Mouse (Mus musculus) forelimb bud, embryonic 11.5 days (tissue): ENCODE results near the gene Nr1h2.

Source experiments
- DNase-seq: peaks from one replicate; pipeline ENCODE4 v3.0.0-alpha.2; 2012; ENCODE audit warnings: low read depth, low spot score

Nr1h2 gene

DNA sequence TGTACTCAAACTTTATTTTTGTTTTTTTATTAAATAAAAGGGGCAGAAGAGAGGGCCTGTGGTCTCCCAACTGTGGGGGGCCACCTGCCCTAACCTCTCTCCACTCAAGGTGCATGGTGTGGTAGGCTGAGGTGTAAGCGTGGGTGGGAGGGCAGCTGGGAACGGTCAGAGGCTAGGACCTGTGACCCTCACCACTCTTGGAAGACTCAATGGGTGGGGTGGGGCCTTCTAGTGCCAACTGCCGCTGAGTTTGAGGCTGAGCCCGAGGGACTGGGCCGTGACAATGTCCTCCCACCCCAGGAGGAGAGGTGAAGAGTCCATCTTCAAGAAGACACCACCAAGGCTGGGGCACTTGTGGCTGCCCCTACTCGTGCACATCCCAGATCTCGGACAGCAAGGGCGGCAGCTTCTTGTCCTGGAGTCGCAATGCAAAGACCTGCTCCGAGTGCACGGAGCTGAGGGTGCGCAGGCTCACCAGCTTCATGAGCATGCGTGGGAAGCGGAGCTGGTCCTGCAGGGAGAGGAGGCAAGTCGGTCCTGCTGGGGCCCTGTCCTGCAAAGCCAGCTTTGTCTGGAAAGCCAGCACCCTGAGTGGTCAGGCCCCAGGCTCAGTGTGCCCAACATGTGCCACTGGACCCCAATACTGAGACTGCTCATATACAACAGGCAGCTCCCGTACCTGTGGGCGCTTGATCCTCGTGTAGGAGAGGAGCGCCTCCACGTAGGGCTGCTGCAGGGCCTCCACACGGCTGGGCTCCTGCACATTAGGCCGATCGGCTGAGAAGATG lies 3.9 kb downstream of the Nr1h2 start:
- DNase-seq: no peak

DNA sequence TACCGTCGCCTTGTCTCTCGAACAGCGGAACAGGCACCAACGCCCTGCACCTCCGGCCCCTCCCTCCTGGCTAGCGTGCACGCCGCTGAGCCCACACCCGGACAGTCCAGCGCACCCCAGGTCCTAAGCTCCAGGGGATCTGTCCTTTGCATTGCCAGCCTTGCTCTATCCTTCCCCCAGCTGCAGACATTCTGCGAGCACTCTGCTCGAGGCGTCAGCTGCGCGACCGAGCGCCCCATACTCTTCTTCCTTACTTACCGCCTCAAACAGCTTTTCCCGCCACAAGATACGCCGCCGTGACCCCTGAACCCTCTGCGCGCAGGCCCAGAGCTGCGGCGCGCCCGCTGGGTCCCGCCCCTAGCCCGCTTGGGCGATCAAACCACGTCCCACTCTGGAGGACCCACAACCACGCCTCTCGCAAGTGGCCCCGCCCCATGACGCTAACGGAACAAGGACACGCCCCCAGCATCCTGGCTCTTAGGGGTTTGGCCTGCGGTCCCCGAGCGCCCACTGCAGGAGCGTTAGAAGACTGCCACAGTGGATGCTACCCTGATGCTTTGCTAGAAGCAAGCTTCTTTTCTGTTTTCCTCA lies 5.2 kb downstream of the Nr1h2 start, which contains the start of gene Pold1:
Gene Pold1, minus strand, starts transcription at position 353 of the 591 bp plus-strand sequence.
- peak; percentile 99 for DNase-seq

DNA sequence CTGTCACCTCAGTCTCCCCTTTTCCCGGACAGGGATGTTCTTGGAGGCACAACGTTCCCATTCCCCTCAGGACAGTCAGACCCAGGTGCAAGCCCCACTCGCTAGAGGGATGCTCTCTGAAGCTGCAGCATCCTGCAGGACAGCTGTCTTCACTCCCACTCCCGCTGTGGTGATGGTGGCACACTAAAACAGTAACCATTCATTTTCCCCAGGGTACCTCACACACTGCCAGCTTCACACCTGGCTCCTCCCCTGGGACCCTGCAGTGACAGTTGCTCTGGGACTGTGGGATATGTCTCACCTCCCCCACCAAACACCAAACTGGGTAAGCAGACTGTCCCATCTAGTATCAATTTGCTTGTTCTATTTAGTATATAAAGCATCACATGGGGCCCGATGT lies 6.0 kb downstream of the Nr1h2 start:
- no peak for DNase-seq

DNA sequence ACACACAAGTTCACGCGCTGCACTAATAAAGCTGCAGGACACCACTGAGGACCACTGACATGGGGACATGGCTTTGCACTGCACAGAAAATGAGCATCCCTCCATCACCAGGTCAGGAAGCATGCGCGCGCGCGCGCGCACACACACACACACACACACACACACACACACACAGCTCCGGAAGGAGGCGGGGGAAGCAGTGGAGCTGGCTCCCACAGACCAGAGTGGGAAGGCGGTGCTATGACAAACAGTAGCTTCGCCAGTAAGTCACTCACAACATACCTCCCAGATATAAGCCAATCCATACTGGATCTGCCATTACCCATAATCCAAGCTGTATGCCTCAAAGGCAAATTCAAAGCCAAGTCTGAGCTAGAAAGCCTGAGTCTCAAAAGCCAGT lies 6.7 kb downstream of the Nr1h2 start:
- no peak for DNase-seq

DNA sequence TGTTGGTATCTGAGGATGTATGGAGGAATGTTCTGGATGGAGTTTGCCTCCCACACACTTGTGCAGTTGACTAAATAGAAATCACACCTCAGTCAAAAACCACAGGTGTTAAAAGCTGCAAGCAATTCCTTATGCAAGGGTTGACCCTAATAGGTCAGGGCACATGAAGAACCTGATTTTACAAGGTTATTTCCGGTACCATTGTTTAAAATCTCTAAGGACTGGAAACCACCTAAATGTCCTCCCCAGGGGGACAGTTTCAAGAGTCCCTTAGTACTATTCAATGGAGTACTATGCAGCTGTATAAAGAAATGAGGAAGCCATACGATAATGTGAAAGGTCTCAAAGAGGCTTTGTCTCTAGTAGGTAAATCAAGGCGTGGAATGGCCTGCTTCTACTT lies 7.5 kb downstream of the Nr1h2 start:
- DNase-seq: no peak

DNA sequence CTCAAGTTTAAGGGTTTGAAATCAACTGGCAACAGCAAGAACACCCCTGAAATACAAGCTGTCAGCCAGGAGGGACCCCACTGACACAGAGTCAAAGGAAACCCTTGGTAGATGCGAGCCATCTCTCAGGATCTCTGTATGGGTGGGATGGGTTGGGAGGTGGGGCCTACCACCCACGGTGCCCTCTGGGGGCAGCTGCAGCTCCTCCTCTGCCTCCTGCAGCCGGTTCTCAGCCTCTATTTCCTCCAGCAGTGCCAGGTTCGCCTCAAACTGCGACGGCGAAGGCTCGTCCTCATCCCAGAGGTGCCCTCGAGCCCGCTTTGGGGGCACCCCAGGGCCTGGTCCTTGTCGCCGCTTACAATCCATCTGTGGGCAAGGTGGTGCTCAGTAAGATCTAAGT lies 10.7 kb downstream of the Nr1h2 start:
- no peak for DNase-seq

DNA sequence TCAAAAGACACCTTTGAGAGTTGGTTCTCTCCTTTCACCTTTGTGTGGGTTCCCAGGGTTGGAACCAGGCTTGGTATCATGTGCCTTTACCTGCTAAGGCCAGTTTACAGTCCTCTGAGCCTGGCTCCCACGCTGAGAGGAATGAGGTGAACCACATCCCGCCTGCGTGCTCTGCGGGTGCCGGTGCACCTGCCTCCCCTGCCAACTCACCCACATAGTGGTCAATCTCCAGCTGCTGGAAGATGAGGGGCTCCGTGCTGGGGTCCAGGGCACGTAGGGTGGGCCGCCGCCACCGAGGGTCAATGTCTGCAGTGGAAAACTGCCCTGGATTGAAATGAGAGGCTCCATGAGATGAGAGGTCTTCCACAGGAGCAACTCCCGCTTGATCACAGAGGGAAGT lies 11.2 kb downstream of the Nr1h2 start:
- no peak for DNase-seq

DNA sequence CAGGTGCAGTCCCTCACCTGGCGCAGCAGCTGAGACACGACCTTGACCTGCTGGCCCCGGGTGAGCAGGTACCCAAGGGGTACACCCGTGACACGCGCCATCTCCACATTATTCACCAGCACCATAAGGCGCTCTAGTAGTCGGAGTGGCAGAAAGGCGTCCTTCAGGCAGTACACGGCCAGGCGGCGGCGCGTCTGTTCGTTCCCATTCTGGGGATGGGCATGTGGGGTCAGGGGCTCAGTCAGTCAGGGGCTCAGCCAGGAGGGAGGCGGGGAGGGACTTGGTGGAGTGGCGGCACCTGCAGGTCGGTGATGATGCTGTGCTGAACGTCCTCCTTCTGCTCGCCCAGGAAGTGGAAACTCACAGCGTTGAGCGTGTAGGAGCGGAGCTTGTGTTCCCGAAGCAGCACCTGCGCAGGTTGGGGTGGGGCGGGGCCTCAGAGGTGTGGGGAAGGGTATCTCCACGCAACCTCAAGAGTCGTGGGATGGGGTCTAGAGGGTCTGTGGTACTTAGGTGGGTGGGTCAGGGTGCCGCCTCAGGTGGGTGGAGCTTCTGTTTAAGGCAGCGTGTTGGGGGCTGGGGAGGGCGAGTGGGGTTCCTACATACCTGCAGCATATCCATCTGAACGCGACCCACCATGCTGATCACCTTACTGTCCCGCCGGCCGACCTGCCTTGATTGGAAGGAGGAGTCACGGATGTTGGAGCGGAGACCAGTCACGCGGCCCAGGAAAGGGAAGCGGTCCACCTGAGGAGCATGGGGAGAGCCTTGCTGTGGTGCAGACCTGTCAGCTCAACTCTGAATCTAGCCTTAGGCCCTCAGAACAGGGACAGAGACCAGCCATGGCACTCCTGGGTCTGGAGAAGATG lies 14.8 kb downstream of the Nr1h2 start:
- DNase-seq: no peak

DNA sequence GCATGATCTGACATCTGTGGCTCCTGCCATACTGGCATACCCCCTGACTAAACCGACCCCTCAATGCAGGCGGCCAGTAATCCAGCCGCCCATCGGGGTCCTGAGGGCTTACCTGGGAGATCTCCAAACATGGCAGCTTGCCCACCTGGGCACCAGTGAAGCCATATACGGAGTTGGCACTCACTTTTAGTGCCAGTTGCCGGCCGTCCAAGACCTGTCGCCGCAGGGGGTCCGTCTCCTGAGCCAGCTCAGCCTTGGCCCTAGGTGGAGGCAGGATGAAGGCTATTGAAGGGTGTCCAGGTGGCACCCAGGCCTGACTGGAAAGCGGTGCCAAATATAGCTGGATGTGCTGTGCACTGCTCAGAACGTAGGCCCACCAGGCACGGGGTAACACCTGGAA lies 16.3 kb downstream of the Nr1h2 start:
- DNase-seq: no peak

DNA sequence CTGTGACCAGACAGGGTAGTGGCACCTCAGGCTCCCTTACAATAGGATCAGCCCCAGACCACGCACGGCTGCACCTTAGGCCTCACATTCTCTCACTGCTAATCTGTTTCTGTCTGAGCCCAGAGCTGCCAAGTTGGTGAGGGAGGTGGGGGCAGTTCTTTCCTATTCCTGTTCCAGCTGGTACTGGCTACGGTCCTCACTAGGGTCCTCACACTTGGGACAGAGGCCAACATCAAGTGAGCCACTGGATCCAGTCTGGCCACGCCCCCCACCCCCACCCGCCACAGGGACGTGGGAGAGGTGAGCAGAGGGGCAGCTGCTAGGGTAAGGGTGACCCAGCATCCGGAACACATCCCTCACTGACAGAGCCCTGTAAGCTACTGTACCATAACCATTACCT lies 16.7 kb downstream of the Nr1h2 start:
- no peak for DNase-seq

DNA sequence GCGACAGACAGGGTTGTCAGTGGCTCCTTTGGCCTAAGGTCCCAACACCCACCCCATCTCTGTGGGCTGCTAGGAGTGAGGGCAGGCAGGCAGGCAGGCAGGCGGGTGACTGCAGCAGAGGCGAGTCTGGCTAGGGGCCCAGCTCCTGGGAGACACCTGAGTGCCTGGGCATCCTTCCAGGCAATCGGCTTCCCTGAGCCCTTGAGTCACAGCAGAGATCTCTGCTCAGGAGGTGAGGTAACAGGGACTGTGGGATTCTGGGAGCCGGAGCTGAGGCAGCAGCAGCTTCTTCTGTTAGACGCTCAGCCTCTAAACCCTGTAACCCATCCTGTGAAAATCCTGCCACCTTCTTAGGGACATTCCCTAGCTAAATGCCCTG lies 17.2 kb downstream of the Nr1h2 start:
- DNase-seq: no peak

DNA sequence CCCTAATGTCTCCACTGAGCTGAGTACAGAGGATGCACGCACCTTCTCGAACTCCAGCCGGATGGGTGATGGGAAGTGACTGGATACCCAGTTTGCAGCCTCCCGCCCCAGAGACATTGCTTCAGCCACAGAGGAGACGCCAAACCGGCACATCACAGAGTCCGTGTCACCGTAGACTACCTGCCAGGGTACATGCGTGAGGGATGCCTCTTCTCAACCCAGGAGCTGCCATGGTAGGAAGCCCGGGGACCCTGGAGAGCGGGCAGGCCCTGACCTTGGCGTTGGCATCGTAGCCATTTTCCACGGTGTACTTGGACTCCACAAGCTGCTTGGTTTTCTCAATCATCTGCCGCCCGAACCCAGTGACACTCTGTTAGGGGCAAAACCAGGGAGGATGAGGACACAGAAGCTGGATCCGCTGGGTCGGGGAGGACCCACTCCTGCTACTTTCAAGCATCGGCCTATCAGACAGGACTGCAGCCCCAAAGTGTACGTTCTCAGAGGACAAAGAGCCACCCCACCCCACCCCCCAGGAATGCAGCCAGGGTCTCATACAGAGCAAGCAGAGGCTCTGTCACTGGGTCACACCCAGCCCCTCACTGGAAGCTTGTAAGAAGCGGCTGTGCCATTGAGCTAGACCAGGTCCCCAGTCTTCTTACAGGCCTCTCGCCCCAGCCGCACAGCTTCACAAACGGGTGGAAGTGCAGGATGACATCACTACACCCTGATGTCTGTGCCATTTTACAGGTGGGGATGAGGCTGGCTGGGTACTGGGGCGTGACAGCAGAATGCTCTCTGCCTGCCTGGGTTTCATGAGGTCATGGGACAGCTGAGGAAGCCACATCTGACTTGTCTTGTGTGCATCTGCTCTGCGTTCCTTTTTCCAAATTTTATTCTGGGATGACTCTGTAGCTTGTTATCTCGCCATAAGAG lies 17.8 kb downstream of the Nr1h2 start:
- DNase-seq: no peak

DNA sequence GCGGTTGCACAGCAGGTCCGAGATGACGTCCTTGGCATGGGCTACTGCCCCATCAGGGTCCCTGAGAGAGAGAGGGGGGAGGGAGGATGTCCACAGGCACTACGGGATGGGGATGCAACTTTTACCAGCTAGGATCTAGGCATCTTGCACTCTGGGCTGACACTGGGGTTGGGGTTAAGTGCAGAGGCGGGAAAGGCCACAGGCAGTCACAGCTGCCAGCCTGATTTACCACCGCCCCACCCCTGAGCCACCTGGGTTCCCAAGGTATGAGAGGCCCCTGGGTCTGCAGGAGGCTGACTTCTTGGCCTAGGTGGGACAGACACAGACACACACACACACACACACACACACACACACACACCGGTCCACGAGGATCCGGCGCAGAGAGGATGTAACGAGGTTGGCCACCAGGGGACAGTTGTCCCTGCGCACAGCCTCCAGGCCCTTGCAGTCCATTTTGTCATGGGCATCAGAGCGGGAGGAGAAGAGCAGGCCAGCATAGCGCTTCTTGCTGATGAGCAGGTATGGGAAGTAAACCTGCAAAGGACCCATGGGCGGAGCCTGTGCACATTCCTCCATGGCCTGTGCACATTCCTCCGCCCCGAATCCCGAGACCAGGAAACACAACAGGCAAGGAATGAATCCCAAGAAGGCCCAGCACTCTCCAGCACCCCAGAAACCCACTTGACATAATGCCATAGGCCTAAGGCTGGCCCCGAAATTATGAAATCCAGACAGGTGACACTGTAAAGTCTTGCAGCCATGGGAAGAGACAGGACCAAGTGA lies 18.9 kb downstream of the Nr1h2 start:
- DNase-seq: no peak

DNA sequence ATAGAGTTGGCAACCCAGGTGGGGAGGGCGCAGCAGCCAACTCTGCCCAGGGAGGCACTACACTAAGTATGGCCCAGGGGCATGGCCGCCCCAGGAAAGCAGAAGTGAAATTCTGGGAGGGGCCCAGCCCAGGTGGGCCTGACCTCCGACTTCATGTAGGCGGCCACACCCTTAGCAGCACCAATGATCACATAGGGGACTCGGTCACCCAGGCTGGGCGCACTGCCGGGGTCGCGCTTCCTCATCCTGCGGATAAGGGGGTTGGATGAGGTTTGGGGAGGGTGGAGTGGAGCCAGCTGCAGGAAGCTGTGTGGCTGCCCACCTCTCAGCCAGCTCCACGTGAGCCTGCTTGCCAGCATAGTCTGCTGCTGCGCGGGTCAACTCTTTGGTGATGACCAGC lies 19.5 kb downstream of the Nr1h2 start:
- DNase-seq: no peak

DNA sequence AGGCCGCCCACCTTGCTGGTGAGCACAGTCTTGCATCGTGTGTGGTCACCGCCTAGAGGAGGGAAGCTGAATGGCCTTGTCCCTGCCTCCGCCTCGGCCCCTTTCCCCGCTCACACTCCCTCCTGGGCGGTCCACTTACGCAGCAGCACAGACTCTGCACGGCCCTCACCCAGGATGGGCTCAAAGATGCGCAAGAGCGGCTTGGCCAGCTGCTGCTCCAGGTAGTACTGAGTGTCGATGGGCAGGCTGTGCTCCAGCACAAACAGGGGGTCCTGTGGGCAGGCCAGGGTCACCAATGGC lies 20.1 kb downstream of the Nr1h2 start:
- DNase-seq: no peak

DNA sequence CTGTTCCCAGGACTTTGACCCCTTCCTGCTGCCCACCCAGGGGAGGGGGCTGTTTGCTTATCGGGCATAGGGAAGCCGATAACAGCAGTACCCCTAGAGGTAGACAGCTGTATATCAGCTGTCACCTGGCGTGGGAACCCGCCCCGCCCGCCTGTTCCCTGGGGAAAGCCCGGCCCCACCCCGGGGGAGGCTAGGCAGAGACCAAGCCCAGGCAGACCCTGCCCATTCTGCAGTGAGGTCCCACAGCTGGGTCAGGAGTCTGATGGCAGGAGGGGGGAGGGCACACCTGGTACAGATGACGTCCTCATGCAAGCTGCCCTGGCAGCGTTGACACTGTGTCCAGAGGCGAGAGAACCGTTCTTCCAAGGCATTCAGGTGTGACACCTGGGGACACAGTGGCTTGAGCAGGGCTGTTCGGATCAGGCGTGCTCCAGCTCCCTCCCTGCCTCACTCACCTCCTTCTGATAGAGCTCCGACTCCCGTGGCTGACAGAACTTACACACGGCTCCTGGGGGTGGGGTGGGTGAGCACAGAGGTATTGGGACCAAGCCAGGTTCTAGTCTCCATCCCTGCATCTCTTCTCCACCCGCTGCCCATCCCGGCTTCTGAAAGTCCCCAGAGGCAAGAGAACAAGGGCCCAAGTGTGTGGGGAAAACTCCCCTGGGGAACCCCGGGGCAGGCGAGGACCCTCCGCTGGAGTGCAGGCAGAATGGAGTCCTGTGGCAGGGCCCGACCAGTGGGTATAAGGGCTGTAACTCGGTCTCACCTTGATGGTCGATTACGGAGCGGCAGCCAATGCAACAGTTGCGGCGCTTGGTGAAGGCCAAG lies 20.6 kb downstream of the Nr1h2 start:
- no peak for DNase-seq

DNA sequence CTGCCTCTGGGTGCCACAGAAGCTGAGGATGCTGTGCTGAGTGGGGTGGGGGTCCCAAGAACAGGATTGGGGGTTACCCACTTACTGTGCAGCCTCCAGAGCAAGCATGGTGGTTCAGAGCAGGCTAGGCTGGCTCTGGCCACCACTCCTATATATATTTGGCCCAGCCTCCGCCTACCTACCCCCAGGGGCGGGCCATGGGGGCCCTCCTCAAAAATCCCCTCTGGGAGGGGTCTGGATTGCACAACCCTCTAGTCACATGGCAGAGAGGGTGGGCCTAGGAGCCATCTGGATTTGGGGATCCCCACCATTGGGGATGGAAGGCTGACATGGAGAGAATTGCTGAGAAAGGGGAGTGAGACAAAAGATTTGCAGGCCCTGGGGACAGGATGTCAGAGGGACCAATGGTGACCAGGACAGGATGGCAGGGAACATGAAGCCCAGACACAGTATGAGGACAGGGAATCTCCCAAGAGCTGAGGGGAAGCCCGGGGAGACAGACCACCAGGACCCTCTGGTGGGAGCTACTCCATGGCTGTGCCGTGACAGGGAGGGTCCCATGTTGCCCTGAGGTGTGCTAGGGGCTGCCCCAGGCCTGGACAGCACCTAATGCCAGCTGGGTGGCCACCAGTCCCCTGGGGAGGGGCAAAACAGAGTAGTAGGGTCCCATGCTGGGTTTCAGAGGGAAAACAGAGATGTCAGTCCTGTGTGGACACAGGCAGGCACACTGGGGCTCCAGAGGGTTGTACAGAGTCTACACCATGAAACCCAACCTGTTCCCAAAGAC lies 21.6 kb downstream of the Nr1h2 start, which contains the start of gene Spib:
Gene Spib, minus strand, starts transcription at position 126 of the 787 bp plus-strand sequence.
- no peak for DNase-seq

DNA sequence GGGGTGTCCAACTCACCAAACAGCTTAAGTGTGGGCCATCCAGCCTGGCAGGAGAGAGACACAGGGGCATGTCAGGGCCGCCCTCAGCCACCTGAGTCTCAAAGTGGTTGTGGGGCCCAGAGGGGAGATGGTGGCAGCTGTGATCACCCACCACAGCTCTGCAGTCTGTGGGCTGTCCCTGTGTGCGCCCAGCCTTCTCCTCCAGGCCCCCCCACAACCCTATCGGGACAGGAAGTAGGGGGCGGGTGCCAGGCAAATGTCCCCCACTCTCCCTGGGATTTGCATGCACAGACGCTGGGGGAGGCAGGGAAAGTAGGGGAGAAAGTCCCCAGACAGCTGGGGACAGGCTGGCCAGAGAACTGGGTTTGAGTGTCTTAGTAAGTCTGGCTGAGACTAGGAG lies 22.5 kb downstream of the Nr1h2 start:
- DNase-seq: no peak

DNA sequence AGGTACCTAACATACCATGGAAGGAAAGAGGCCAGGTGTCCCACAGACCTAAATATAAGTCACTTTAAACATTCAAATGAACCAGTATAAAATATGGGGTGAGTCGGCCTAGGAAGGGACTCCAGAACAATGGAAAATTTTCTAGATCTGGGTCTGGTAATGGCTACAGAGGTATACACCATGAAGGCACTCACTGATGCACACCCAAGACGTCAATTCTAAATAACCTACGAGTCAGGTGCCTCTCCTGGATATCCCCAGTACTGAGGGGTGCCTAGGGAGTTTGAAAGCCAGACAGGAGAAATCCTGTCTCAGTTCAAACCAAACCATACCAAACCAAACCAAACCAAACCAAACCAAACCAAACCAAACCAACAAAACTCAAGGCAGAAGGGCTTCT lies 23.2 kb downstream of the Nr1h2 start:
- DNase-seq: no peak
